Mouse (Mus musculus): ENCODE data around the gene Spata31d1b.

DNA sequence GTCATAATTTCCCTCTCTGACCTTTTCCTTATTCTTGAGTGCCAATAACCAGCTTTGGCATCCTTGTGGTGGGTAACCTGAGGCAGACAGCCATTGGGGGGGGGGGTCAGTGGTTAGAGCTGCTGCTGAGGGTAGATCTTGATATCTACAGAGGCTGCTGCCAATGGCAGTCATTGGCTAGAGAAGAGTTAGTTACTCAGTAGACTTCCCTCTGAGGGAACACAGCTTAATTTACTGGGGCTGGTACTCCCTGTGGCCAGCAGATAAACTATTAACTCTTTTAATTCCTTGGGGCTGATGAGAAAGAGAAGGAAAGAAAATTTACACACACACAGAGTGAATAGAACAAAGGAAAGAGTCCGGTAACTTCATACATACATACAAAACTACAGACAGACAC lies 7.4 kb downstream of the Spata31d1b start:
- no peak for TF ChIP-seq CTCF (IDR thresholded peaks at IDR 0.05)
- no peak for TF ChIP-seq EP300 (IDR thresholded peaks at IDR 0.05)
